Mouse (Mus musculus) cerebellum, adult 2 months (tissue): ENCODE measurements around the gene Ptp4a2. TPM values are rescaled to one million over a fixed set of nuclear protein-coding genes. Genes with fewer than 3 reads are reported as not detected.
"Not testable (repeated sequence)": the region's sequence is repeated elsewhere in the genome, so short reads cannot be mapped to it uniquely, and the experiment has no call there.

ENCODE experiments used
- DNase-seq, 2 experiments: peaks; one replicate each; pipeline ENCODE4 v3.0.0; 2021
- H3K27ac ChIP-seq: fragments of 200-500 bp; 2 replicates; pipeline ENCODE4 v1.5.1; 2012; ENCODE audit warnings: low read length, control low read depth, inconsistent platforms; ENCODE audit not compliant: insufficient read depth
- H3K27me3 ChIP-seq: fragments of 200-500 bp; 2 replicates; pipeline ENCODE4 v1.6.1; 2012; ENCODE audit warnings: inconsistent platforms, mild to moderate bottlenecking, low read length, moderate library complexity; ENCODE audit not compliant: control insufficient read depth, insufficient read depth
- H3K4me1 ChIP-seq: fragments of 200-500 bp; 2 replicates; pipeline ENCODE4 v1.6.1; 2011; ENCODE audit warnings: low read length; ENCODE audit not compliant: control insufficient read depth, insufficient read depth
- H3K4me3 ChIP-seq: fragments of 200-500 bp; replicated peaks from 2 replicates; pipeline ENCODE3; 2011; ENCODE audit warnings: mild to moderate bottlenecking, low read depth, low read length, control low read depth; ENCODE audit not compliant: insufficient read depth
- CTCF ChIP-seq: fragments of 200-500 bp; IDR thresholded peaks from 2 replicates; pipeline ENCODE4 v1.5.1; 2011; ENCODE audit warnings: low read depth, mild to moderate bottlenecking, control low read depth, low read length, moderate library complexity, borderline replicate concordance; ENCODE audit not compliant: insufficient read depth
- POLR2A ChIP-seq: fragments of 200-500 bp; IDR thresholded peaks from 2 replicates; pipeline ENCODE4 v1.6.1; 2011; ENCODE audit warnings: low read length, control low read depth, borderline replicate concordance; ENCODE audit not compliant: insufficient read depth
- WGBS: fragments of 180-500 bp; shearing (Covaris S2); methylation state at CpG from one replicate; pipeline ENCODE4 v1.1.7; 2018; 5-methylcytosine and 5-hydroxymethylcytosine counted together
- polyA plus RNA-seq: library from polyadenylated mRNA; depleted of rRNA; stranded (reverse); fragments of >200 nt; gene quantifications from 2 replicates; pipeline ENCODE4 v1.2.3, GENCODE M21; 2012

Gene Ptp4a2
- polyA plus RNA-seq, 1 experiment = 66.3 TPM

DNA sequence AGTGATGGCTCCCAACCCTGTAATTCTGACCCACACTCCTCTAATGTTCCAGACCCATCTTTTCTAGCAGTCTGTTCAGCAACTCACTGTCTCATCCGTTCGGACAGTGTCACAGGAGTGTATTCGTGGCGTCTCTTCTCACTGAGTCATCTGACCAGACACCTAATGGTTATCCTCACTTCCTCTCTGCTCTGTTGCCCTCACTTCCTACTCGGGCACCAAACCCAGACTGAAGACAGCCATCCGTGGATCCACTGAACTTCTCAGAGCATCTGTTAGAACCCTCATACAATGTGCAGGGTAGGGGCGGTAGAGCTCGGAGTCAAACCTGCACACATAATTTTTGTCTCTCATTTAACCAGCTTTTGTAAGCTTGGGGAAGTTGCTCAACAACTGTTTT lies 50.4 kb downstream of the Ptp4a2 start:
- H3K27ac ChIP-seq = no peak overlapping the region
- TF ChIP-seq CTCF (no peak), POLR2A (no peak)
- H3K27me3 ChIP-seq = no peaks in the 10 kb centered on the region
- no peak for DNase-seq
- H3K4me3 ChIP-seq = no peak overlapping the region
- WGBS = 85% methylated on average over 8 of the region's 8 CpGs
- H3K4me1 ChIP-seq = no peaks in the 10 kb centered on the region

DNA sequence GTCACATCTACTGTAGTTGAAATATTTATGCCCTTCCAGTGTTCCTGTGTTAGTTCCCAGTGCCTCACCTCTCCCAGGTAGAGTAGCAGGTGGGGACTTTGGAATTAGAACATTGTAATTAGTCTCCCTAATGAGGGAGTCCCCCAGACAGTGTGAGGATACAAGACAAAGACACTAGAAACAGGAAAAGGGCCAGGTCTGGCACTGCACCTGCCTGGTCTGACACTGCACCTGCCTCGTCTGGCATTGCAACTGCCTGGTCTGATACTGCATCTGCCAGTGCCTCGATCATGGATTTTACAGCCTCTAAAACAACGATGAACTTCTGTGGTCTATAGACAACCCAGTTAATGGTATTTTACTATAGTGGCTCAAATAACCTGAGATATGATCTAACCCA lies 51.3 kb downstream of the Ptp4a2 start:
- Histone ChIP-seq H3K27ac (no peak overlapping the region), H3K4me1 (no peaks in the 10 kb centered on the region), H3K27me3 (no peaks in the 10 kb centered on the region), H3K4me3 (no peak overlapping the region)
- no peak for DNase-seq
- TF ChIP-seq POLR2A (no peak), CTCF (no peak)
- WGBS = 58% methylated on average over 3 of the region's 3 CpGs

GRCm38 (mm10) chr4:129866171-129866570 lies 55.2 kb downstream of the Ptp4a2 start:
- H3K27me3 ChIP-seq, H3K4me1 ChIP-seq, H3K27ac ChIP-seq, H3K4me3 ChIP-seq, DNase-seq: not testable (repeated sequence)
- 98% methylated on average over 5 of the region's 5 CpGs for WGBS

GRCm38 (mm10) chr4:129868211-129868610 lies 57.2 kb downstream of the Ptp4a2 start:
- H3K4me3 ChIP-seq = no peak overlapping the region
- WGBS = 79% methylated on average over 6 of the region's 6 CpGs
- no peaks in the 10 kb centered on the region for H3K4me1 ChIP-seq
- no peak for DNase-seq
- TF ChIP-seq CTCF (no peak), POLR2A (no peak)
- no peak overlapping the region for H3K27ac ChIP-seq
- H3K27me3 ChIP-seq = no peaks in the 10 kb centered on the region

DNA sequence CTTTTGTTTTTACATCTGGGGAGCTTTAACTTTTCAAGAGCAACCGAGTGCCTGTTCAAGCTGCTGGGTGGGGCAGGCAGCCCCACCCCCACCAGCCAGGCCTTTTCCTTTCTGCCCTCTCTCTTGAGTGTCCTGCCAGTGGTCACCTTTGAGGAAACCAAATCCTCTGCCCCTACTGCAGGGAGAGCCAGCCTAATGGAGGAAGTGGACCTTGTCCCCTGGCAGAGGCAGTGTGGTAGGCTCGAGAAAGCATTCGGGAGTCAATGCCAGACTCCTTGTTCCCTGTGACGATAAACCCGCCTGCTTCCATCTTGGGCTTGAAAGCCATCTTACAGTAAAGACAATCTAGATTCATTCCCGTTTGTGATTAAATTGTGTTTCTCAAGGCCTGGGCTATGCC lies 59.5 kb downstream of the Ptp4a2 start:
- 89% methylated on average over 6 of the region's 6 CpGs for WGBS
- TF ChIP-seq CTCF = no peak
- TF ChIP-seq POLR2A = no peak
- Histone ChIP-seq H3K4me1 (no peaks in the 10 kb centered on the region), H3K4me3 (no peak overlapping the region), H3K27ac (no peak overlapping the region), H3K27me3 (no peaks in the 10 kb centered on the region)
- no peak for DNase-seq

- 75% methylated on average over 9 of the region's 9 CpGs for WGBS
- no peak for DNase-seq
- Histone ChIP-seq H3K4me3 (no peak overlapping the region), H3K27ac (no peak overlapping the region), H3K4me1 (no peaks in the 10 kb centered on the region), H3K27me3 (no peaks in the 10 kb centered on the region)
- TF ChIP-seq POLR2A (no peak), CTCF (no peak)
Observed at GRCm38 (mm10) chr4:129872376-129872922, 61.4 kb downstream of the Ptp4a2 start.

DNA sequence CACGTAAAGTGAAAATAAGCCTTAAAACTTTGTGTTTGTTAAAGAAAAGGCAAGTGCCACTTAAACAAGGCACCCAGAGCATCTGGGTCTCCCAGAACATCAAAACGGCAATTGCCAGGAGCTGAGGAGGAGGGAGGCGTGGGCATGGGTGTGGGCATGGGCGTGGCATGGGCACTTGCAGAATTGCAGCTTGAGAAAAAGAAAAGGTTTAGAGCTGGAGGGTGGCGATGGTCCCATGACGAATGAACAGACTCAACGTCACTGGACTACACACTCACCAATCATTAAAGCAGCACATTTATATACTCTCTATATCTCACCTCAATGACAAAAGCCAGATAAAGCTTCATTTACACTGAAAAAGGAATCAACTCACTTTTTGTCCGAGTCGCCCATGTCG lies 63.8 kb downstream of the Ptp4a2 start:
- 87% methylated on average over 10 of the region's 10 CpGs for WGBS

DNA sequence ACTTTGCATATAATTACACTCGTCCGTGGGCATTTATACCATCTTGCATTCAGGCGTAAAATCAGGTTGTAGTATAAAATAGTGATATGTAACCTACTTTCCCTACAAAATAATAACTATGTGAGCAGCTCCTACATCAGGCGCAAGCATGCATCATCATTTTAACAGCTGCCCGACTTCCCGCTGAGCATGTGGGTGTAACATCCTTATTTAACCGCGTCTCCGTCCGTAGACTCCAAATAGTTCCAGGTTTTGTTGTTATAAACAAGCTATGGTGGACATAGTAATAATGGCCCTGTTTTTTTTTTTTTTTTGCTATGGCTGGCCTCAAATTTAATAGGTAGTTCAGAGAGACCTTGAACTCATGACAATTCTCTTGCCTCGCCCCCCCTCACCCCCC lies 64.4 kb downstream of the Ptp4a2 start:
- H3K27me3 ChIP-seq = no peaks in the 10 kb centered on the region
- WGBS = 83% methylated on average over 11 of the region's 11 CpGs
- TF ChIP-seq POLR2A = no peak
- no peak for TF ChIP-seq CTCF
- no peak overlapping the region for H3K27ac ChIP-seq
- DNase-seq = no peak
- H3K4me3 ChIP-seq = no peak overlapping the region
- no peaks in the 10 kb centered on the region for H3K4me1 ChIP-seq

More for the DNA sequence above, 63.8 kb downstream of the Ptp4a2 start:
- H3K4me1 ChIP-seq = no peaks in the 10 kb centered on the region
- no peaks in the 10 kb centered on the region for H3K27me3 ChIP-seq
- no peak overlapping the region for H3K27ac ChIP-seq
- no peak for TF ChIP-seq CTCF
- TF ChIP-seq POLR2A = no peak
- DNase-seq = no peak
- H3K4me3 ChIP-seq = no peak overlapping the region
